Mouse (Mus musculus) heart, postnatal 0 days (tissue): ENCODE measurements at regions not wholly inside any gene's neighbourhood (a gene's known extent, or its start where the extent isn't known, plus 50 kb on each side); places are given as distances from the start of the nearest gene placed in this dataset.

Experiments
- ATAC-seq: fragments of 200-750 bp; cut with Nextera tagmentation; 2 replicates; pipeline ENCODE4 v1.8.0; 2017; ENCODE audit warnings: low read depth, moderate number of reproducible peaks, moderate library complexity; ENCODE audit not compliant: insufficient read depth
- DNase-seq: peaks from one replicate; pipeline ENCODE4 v3.0.0-alpha.2; 2016; ENCODE audit warnings: low spot score
- H3K27ac ChIP-seq: fragments of 300-500 bp; sonication (generic); 2 replicates; pipeline ENCODE4 v1.5.1; 2014; ENCODE audit warnings: low read depth, mild to moderate bottlenecking
- H3K27me3 ChIP-seq: fragments of 300-500 bp; sonication (generic); 2 replicates; pipeline ENCODE4 v1.6.1; 2014; ENCODE audit warnings: low read length, mixed read lengths; ENCODE audit not compliant: control insufficient read depth, insufficient read depth
- H3K36me3 ChIP-seq: fragments of 300-500 bp; sonication (generic); replicated peaks from 2 replicates; pipeline ENCODE4 v1.6.1; 2014; ENCODE audit warnings: low read length, mixed read lengths; ENCODE audit not compliant: control insufficient read depth, insufficient read depth
- H3K4me1 ChIP-seq: fragments of 300-500 bp; sonication (generic); 2 replicates; pipeline ENCODE4 v1.6.1; 2014; ENCODE audit warnings: antibody characterized with exemption; ENCODE audit not compliant: control insufficient read depth, insufficient read depth
- H3K4me2 ChIP-seq: fragments of 300-500 bp; sonication (generic); 2 replicates; pipeline ENCODE4 v1.6.1; 2014; ENCODE audit warnings: low read depth, mild to moderate bottlenecking, low read length, moderate library complexity
- H3K4me3 ChIP-seq: fragments of 300-500 bp; sonication (generic); 2 replicates; pipeline ENCODE4 v1.5.1; 2014; ENCODE audit warnings: low read depth, low read length
- H3K9ac ChIP-seq: fragments of 300-500 bp; sonication (generic); replicated peaks from 2 replicates; pipeline ENCODE4 v1.6.1; 2014; ENCODE audit warnings: low read depth, low read length, mixed read lengths
- H3K9me3 ChIP-seq: fragments of 300-500 bp; sonication (generic); replicated peaks from 2 replicates; pipeline ENCODE4 v1.6.1; 2016; ENCODE audit warnings: low read length; ENCODE audit not compliant: control insufficient read depth
- CTCF ChIP-seq: IDR thresholded peaks from 2 replicates; pipeline ENCODE4 v1.5.1; 2016; ENCODE audit warnings: antibody characterized with exemption, control low read depth, low read depth
- EP300 ChIP-seq: IDR thresholded peaks from 2 replicates; pipeline ENCODE4 v1.6.1; 2016; ENCODE audit warnings: antibody characterized with exemption, low read depth
- WGBS: fragments of 180-500 bp; shearing (Covaris S2); extraction: QIAGEN DNeasy Blood & Tissue Kit; methylation state at CpG from one replicate; pipeline ENCODE4 v1.1.7; 2014; 5-methylcytosine and 5-hydroxymethylcytosine counted together

DNA sequence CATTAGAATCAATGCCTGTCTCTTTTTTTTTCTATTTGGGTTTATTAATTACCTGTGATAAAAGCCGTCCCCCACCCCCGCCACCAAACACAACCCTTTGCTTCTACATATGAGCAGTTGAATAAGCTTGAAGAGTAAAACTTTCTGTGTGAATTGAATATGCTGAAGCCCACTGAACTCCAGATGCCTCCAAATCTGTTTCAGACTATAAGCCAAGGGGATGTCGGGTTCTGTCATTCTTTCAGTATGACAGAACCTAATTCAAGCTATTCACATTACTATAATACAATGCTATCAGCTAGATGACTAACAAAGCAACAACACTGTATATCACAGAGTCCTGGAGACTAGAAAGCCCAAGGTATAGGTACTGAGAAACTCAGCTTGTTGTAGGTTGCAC lies 475.8 kb downstream of the Galc start:
- Histone ChIP-seq H3K27me3 (no peaks in the 10 kb centered on the region), H3K9me3 (no peaks in the 10 kb centered on the region), H3K4me2 (no peak overlapping the region), H3K4me1 (no peaks in the 10 kb centered on the region), H3K9ac (no peak overlapping the region), H3K36me3 (no peaks in the 10 kb centered on the region), H3K4me3 (no peak overlapping the region), H3K27ac (no peak overlapping the region)
- ATAC-seq: no peak
- 76% methylated on average over 3 of the region's 3 CpGs for WGBS
- no peak for DNase-seq
- no peak for TF ChIP-seq EP300
- no peak for TF ChIP-seq CTCF

DNA sequence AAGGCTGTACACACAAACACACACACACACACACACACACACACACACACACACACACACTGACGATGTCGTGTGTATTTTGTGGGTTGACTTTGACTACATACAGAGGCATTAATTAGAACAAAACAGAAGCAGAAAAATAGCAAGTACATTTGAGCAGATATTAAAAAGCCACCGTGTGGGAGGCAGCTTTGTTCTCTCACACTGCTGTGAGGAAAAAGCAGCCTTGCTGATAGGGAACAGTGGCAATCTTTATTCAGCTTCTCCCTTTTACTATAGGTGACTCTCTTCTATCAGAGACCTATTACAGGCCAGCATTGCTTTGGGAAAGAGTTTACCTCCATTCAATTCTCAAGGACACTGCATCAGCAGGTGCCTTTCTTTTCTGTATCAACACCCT lies 500.1 kb downstream of the Galc start:
- Histone ChIP-seq H3K4me3 (no peak overlapping the region), H3K27me3 (no peaks in the 10 kb centered on the region), H3K9ac (no peak overlapping the region), H3K36me3 (no peaks in the 10 kb centered on the region), H3K27ac (no peak overlapping the region), H3K4me1 (no peaks in the 10 kb centered on the region), H3K9me3 (no peaks in the 10 kb centered on the region), H3K4me2 (no peak overlapping the region)
- DNase-seq (no peak), ATAC-seq (no peak)
- TF ChIP-seq CTCF (no peak), EP300 (no peak)
- 81% methylated on average over 3 of the region's 3 CpGs for WGBS

DNA sequence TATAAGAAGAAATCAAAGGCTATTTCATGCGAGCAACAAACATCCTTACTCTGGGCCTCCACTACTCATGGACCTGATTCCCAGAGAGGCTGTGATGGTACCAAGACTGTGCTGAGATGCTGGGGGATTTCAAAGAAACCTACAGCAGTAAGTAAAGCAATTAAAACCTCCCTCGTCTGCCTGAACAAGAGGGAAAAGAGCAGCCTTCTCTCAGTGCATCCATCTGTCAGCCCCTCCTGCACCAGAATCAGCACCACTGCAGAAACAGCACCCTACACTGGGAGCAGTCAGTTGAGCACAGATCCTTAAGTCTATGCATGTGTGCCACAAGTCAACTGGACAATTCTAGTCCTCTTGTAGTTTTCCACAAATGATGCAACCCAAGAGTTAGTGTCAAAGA lies 500.6 kb downstream of the Galc start:
- WGBS: 55% methylated on average over 2 of the region's 2 CpGs
- no peak for DNase-seq

DNA sequence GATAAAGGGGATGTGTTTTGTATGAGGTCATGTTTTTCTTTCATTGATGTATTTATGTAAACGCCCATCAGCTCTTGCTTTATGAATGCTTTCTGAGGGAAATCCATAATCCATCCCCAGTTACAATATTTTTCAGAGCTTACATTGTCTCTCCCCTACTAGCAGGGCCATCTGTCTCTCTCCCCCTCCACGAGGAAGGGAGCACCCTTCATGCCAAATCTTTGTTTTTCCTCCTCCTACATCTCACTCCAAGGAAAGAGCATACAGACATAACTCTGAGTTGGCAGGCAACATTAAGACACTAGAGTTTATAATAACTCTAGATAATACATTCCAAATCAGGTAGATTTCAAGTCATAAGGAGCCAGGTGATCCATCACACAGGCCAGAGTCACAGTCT lies 509.1 kb downstream of the Galc start:
- H3K36me3 ChIP-seq: no peaks in the 10 kb centered on the region
- H3K27me3 ChIP-seq: no peaks in the 10 kb centered on the region
- TF ChIP-seq CTCF (no peak), EP300 (no peak)
- DNase-seq (no peak), ATAC-seq (no peak)
- no peak overlapping the region for H3K9ac ChIP-seq
- no peak overlapping the region for H3K4me2 ChIP-seq
- no peaks in the 10 kb centered on the region for H3K4me1 ChIP-seq
- WGBS: 47% methylated on average over 2 of the region's 2 CpGs
- no peaks in the 10 kb centered on the region for H3K9me3 ChIP-seq
- H3K27ac ChIP-seq: no peak overlapping the region
- no peak overlapping the region for H3K4me3 ChIP-seq

More for the DNA sequence above, 500.6 kb downstream of the Galc start:
- Histone ChIP-seq H3K27me3 (no peaks in the 10 kb centered on the region), H3K9me3 (no peaks in the 10 kb centered on the region), H3K4me1 (no peaks in the 10 kb centered on the region), H3K36me3 (no peaks in the 10 kb centered on the region), H3K4me3 (no peak overlapping the region), H3K9ac (no peak overlapping the region), H3K4me2 (no peak overlapping the region), H3K27ac (no peak overlapping the region)
- TF ChIP-seq EP300 (no peak), CTCF (no peak)
- no peak for ATAC-seq

DNA sequence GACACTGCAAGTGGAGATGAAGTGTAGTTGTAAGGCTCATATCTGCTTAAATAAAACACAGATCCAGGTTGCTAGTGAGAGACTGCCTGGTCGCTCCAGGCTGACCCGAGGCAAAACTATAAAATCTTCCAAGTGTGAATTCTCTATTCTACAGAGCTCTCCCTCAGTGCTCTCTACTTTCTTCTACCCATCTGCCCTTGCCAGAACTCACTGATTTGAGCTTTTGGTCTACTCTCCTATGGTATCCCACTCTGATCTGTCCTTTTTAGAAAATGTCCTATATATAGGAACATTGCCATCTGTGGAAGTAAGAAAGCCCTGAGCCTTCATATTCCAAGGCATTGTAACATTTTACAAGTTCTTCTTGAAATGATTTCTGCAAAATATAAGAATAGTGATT lies 518.3 kb downstream of the Galc start:
- TF ChIP-seq CTCF: no peak
- TF ChIP-seq EP300: no peak
- H3K9ac ChIP-seq: no peak overlapping the region
- H3K27me3 ChIP-seq: no peaks in the 10 kb centered on the region
- WGBS: 58% methylated on average over 2 of the region's 2 CpGs
- no peak for ATAC-seq
- no peak for DNase-seq
- H3K4me1 ChIP-seq: no peaks in the 10 kb centered on the region
- no peaks in the 10 kb centered on the region for H3K36me3 ChIP-seq
- no peak overlapping the region for H3K4me3 ChIP-seq
- no peak overlapping the region for H3K27ac ChIP-seq
- H3K4me2 ChIP-seq: no peak overlapping the region
- no peaks in the 10 kb centered on the region for H3K9me3 ChIP-seq

DNA sequence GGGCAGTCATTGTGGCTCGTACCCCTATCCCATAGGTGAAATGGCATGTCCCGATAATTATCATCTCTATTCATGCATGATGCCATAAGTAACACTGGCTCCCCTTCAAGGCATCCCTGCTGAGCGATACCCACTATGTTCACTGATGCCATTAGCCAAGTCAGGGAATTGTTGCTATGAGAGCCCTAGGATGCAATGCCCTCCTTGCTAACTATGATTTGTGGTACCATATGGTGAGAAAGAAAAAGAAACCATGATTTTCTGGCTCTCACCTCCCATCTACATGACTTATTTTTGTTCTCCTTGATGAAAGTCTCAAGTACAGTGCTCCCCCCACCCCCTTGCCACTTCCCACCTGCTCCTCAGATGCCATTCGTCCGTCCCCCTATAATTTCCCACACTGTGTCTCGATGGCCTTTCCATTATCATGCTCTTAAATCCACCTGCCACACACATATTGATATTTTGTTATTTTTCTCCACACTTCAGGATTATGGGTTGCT lies 527.1 kb downstream of the Galc start:
- no peaks in the 10 kb centered on the region for H3K4me1 ChIP-seq
- no peak overlapping the region for H3K9ac ChIP-seq
- no peaks in the 10 kb centered on the region for H3K36me3 ChIP-seq
- ATAC-seq (no peak), DNase-seq (no peak)
- H3K9me3 ChIP-seq: no peaks in the 10 kb centered on the region
- H3K27ac ChIP-seq: no peak overlapping the region
- no peak overlapping the region for H3K4me2 ChIP-seq
- WGBS: 78% methylated on average over 6 of the region's 6 CpGs
- no peaks in the 10 kb centered on the region for H3K27me3 ChIP-seq
- H3K4me3 ChIP-seq: no peak overlapping the region
- TF ChIP-seq EP300: no peak
- no peak for TF ChIP-seq CTCF
